Mouse (Mus musculus) MN1 (cell line): Measurements from ENCODE around the gene Setdb1.

Experiments used
- DNase-seq: peaks from one replicate; pipeline ENCODE4 v3.0.0-alpha.2; 2016; ENCODE audit warnings: low spot score

The Setdb1 gene

DNA sequence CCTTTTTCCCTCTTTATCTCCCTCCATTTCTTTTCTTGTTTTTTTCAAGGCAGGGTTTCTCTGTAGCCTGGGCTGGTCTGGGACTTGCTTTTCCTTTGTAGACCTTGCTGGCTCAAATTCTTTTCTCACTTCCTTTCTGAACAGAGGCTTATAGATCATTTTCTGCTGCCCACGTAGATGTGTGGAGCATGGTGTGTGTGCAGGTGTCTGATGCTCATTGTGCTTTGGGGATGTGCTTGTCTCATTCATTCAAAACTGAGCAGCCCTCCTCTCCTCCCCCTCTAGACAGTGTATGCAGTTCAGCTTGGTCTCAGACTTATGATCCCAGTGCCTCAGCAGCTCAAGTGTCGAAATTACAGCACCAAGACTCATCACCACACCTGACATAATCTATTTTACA, 37.9 kb downstream of the Setdb1 start:
- DNase-seq = no peak

- peak; percentile 33 for DNase-seq
Observed at GRCm38 (mm10) chr3:95318548-95318947, 38.5 kb downstream of the Setdb1 start.

DNA sequence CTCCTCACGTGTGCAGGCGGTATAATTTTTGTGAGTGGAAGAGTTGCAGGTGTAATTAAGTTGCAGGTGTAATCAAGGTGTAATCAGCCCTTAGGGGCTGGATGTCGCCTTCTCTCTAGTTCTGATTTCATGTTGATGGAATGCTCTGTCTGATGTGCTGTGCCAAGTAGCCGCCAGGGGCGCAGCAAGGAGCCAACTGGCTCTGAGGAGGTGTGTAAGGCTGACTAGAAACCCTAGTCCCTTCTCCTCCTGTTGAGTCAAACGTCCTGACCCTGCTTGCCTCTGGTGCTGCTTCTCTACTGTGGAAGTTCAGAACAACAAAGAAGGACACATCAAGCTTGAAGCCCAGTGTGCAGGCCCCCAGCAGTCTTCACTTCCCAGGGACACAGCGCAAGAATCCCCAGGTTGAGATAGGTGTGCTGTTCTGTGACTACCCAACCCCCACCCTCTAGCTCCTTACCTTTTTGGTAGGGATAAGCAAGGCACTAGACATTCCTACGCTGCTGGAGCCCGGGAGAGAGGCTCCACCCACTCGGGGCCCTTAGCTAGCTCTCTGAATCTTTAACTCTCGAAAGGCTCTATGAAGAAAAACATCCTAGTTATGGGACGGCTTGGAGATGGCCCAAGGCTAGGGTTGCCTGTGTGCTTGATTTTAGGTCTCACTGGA, 39.5 kb downstream of the Setdb1 start:
- DNase-seq = peak; percentile 72

- peak; percentile 23 for DNase-seq
Observed at GRCm38 (mm10) chr3:95315844-95316550, 41.0 kb downstream of the Setdb1 start.

DNA sequence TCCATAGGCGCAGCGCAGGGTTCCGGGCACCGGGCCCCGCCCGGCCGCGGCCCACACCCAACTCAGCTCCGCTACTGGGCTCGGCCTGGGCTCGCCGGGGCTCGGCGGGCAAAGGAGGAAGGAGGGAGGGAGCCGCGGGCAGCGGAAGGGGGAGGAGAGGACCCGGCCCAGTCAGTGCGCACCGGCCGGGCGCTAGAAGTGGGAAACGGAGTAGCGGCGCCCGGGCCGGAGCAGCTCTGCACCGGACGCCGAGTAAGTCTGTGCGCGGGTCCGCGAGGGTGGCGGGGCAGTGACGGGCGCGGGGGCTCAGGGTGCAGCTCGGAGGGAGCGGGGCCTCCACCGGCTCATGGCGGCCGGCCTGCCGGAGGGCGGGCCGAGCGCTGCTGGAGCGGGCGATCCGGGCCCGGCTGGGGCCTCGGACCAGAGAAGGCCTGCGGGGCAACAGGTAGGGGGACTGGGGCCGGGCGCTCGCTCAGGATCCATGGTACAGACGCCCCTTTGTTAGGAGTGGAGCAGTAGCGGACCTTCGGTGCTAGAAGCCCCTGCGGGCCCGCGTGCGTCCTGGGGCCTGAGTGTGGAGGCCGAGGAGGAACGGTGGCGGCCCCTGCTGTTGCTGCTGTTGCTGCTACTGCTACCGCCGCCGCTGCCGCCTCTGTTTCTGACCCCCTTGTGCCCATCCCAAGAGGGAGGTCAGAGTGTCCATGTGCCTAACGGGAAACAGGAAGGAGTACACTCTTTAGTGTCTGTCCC, 41.7 kb downstream of the Setdb1 start:
- DNase-seq = peak; percentile 92

DNA sequence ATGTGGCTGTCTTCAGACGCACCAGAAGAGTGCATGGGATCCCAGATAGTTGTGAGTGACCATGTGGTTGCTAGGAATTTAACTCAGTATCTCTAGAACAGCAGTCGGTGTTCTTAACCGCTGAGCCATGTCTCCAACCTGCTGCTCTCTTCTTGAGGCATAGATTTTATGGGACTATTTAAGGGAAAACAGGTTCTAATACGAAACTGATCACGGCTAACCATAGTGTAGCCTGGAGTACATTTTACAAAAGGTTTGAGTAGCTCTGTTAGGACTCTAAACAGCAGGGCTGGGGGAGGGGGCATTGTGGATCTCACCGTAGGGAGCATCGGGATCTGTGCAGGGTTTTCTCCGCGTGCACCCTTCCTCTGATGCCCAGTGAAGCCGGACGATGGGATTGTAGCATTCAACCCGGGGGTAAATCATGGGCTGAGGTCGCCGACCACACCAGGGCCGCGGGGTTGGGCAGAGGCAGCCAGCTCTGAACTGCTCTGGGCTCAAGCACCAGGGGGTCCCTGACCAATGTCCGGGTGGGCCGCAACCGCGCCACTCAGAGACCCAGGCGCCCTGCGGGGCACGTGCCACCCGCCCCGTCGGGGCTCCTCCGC, 42.4 kb downstream of the Setdb1 start, which contains the start of gene Cers2:
Cers2 (plus strand) TSS at position 306 of the 608 bp plus-strand sequence.
- DNase-seq = peak; percentile 59

DNA sequence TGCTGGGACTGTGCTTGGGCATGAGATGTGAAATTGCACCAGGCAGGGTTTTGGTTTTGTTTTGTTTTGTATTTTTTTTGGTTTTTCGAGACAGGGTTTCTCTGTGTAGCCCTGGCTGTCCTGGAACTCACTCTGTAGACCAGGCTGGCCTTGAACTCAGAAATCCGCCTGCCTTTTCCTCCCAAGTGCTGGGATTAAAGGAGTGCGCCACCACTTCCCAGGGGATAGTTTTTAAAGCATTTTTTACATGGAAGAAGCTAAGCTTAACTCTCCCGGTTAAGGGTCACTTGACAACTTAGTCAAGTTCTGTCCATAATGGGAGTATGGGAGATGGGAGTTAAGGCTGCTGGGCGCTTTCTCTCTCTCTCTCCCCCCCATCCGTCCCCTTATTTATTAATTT, 42.9 kb downstream of the Setdb1 start:
- DNase-seq = peak; percentile 45

DNA sequence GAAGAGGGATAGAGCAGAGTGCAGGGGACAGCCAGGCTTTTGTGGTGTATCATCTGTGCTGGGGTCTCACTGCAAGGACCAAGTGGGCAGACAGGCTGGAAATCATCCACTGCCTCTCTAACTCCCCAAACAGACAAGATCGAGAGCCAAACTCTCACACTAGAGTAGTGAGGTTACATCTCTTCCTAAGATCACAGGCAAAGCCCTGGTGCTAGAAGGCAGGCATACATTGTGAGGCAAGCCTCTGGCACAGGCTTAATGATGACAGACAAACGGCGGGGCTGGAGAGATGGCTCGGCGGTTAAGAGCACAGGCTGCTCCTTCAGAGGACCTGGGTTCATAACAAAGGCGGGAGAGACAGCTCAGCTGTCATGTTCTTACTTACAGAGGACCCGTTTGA, 43.5 kb downstream of the Setdb1 start:
- DNase-seq = peak; percentile 44

DNA sequence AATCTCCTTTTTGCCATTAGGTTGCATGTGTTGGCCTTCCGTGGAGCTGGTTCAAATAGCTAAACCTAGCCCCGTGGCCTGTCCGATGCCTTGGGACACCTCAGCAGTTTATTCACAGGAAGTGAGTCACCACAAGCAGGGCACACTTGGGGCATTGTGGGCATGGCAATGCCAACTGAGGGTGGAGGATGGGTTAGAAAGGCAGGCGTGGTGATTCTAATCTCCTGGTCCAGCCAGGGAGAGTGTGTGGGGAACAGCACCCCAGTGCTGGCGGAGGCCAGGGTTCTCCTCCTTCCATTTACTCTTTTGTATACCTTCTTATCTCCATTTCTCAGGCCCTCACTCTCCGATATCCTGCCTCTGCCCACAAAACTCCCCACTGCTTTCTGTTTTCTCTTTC, 44.4 kb downstream of the Setdb1 start:
- peak; percentile 83 for DNase-seq

DNA sequence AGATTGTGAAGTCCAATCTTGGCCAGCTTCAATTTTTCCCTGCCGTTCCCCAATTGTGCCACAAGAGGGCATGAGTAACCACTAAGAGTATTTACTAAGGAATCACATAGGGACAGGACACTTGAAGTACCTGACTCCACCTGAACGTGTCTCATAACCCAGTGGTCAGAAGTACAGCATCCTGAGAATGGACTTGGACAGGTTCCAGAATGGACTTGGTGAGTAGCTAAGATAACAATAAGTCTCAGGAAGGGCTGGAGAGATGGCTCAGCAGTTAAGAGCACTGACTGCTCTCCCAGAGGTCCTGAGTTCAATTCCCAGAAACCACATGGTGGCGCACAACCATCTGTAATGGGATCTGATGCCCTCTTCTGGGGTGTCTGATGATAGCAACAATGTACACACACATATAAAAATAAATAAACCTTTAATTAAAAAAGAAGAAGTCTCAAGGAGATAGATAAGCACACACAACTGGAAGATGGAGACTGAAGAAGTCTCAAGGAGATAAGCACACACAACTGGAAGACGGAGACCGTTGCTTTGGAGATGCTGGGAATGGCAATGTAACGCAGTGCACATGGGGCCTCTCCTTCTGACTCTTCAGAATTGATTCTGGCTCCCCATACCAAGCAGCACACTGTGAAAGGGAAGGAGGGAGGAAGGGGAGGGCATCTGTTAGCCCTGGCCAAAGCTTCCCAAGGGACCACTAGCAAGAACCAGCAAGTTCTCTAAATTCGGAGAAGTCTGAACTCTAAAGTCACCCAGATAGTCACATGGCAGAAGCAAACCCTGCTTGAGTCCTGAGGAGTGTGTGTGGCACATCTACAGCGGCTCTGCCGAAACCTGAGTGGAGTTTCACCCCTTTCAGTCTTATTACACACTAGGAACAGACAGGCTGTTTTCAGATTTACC, 45.8 kb downstream of the Setdb1 start:
- DNase-seq = peak; percentile 84

GRCm38 (mm10) chr3:95310496-95310895, 46.5 kb downstream of the Setdb1 start:
- DNase-seq = no peak

DNA sequence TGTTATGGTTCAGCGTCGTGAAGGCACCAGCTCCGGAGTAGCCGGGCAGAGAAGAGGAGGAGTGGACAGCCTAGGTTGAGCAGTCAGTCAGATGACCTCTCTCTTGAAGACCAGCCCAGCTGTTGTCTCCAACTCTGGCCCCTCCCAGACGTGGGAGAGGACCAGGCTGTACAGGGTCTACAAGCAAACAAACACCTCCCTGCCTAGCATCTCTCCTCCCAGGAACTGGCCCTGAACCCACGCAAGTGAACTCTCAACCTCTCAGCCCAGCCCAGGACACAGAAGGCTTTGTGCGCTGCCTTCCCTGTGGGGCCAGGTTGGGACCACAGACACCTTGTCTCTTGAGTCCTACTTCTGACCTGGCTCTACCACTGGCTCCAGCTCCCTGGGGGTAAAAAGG, 49.9 kb downstream of the Setdb1 start, which contains the start of gene Anxa9:
Anxa9 (minus strand) TSS at position 77 of the 400 bp plus-strand sequence.
- no peak for DNase-seq

DNA sequence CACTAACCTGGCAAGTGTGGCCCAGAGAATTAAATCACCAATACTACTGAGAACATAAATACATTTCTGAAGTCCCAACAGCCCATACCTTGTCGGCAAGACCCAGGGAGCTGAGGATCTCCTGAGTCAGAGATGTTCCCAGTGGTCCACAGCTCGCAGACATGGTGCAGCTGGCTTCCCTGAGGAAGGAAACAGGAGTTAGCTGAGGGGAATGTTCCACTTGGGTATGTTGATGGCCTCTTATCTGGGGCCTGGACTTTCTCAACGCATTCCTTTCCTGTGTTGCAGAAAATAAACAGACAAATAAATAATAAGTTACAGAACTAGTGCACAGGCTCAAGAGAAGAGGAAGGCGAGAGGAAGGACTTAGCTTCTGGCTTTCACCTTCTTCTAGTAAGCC, 50.8 kb downstream of the Setdb1 start:
- DNase-seq = no peak

GRCm38 (mm10) chr3:95301204-95301796, 55.7 kb downstream of the Setdb1 start:
- DNase-seq = no peak

DNA sequence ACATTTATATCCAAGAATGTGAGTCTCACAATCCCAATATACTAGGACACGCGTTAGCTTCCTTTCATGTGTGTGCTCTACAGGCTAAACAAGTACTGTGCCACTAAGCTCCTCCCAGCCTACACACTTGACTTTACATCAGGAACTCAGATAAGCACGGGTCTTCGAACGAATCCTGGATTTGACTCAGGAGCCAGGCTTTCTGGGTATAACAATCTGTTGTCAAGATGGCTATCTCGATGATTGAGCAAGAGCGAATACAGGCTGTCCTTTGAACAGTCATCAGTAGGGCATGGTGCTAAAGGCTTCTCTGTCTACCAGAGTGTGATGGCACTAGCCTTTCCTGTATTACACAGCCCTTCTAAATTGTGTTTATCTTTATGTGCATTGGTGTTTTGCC, 59.0 kb downstream of the Setdb1 start:
- no peak for DNase-seq

GRCm38 (mm10) chr3:95296103-95296469, 60.9 kb downstream of the Setdb1 start:
- DNase-seq = peak; percentile 53

DNA sequence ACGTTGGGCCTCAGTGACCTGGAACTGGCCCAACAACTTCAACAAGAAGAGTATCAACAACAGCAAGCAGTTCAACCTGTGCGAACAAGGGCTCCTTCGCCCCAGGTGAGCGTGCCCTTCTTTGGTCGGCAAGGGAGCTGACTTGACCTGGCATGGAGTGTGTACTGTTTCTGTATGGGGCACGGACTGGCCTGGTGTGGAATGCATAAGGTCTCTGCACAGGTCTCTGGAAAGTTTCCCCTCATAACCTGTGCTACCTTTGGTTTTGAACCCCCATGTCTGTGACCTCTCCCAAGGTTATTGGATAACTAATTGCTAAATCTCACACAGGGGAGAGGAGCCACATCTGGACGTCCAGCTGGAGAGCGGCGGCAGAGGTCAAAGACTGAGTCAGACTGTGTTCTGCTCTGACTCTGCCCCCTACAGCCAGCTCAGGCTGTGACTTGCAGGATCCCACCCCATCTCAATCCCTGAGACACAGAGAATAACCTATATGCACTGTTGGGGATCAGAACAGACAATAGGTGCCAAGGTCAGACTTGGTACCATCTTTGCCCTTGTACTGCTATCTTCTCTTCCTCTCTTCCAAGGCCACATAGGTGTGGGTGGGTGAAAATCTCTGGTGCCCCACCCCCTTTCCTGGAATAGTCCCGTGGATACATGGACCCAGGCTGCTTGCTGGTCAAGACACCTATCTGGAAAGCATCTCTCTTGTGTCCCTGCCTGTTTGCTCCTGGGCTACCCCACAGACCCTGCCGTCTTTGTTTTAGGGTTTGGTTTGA, 61.5 kb downstream of the Setdb1 start:
- no peak for DNase-seq

DNA sequence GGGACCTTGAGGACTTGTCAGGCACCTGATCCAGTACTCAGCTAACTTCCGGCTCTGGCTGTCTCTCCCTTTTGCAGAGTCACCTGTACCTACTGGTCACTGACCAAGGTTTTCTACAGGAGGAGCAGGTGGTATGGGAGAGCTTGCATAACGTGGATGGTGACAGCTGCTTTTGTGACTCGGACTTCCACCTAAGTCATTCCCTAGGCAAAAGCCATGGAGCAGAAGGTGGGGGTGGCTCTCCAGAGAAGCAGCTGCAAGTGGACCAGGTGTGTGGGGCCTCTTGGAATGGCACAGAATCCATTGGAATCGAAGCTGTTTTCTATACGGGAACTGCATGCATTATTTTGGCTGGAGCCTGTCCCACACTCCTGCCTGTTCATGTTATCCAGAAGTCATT, 62.3 kb downstream of the Setdb1 start:
- DNase-seq = no peak

DNA sequence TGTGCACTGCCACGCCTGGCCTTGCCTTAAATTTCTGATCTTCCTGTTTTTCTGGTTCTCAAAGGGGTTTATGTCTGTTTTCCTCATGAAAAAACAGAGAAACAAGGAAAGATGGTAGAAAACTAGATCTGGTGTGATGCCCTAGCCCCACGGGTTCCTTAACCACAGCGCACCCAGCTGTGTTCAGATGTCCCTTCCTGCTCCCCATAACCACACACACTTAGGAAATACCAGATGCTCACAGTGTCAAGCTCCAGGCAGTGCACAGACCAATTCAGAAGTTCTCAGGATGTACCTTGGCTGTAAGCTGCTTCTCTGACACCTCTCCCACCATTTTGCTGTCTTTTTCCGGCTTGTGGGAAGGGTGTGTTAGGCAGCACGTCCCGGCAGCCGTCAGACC, 62.7 kb downstream of the Setdb1 start:
- no peak for DNase-seq

DNA sequence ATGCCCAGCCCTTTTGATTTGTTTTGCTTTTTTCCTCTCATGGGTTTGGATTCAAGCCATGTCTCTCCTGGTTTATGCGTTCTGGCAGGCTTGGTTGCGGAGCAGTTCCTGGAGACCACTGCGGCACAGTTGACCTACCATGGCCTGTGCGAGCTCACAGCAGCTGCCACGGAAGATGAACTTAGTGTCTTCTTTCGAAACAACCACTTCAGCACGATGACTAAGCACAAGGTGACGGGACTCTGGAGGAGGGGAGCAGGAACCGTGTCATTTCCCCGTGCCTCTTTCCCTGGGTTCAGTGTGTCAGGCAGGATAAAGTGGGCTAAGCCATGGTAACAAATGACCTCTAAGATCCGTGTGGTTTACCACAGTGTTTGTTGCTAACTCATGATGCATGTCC, 63.5 kb downstream of the Setdb1 start:
- no peak for DNase-seq
